Comparison of ENCODE assay signal across 14 mouse cellular contexts in the genomic region with DNA sequence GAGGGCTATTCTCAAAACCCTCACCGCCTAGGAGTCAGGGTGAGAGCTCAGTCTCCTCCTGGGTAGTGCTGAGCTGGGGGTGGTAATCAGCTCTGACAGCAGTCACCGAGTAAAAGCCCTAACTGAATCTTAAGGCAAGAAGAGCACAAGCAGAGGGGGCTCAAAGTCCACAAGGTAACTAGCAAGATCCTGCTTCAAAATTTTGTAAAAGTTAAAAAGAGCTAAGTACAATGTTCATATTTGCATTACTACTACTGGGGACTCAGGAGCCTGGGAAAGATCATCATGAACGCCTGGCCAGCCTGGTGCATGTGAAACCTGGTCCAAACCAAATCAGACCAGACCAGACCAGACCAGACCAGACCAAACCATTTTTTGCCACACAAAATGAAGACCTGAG.
"Had no signal": no experiment of that assay in that cellular context is flagged by ENCODE, and none has a peak within 500 bp of the region (broad histone marks: within the 10 kb centered on the region; RNA-seq: fewer than 3 reads in every experiment).

No protein-coding gene starts in this region.

- ATAC-seq: intestine, embryonic 16.5 days; midbrain, embryonic 15.5 days had no signal

- DNase-seq: kidney, postnatal 25 days; layer of hippocampus, adult 9-11 months; layer of hippocampus, postnatal 36 days; lung, postnatal 14 days; thymus, postnatal 14 days had no signal

- H3K4me3 ChIP-seq: limb, embryonic 15.5 days; lung, embryonic 15.5 days; megakaryocyte, embryonic 14.5 days; midbrain, embryonic 15.5 days; neural tube, embryonic 12.5 days had no signal

- H3K9ac ChIP-seq: limb, embryonic 15.5 days; lung, embryonic 15.5 days; midbrain, embryonic 15.5 days; neural tube, embryonic 12.5 days had no signal

- H3K4me2 ChIP-seq: limb, embryonic 15.5 days; lung, embryonic 15.5 days; midbrain, embryonic 11.5 days; midbrain, embryonic 15.5 days; neural tube, embryonic 12.5 days had no signal

- H3K27ac ChIP-seq: limb, embryonic 15.5 days; lung, embryonic 15.5 days; macrophage; midbrain, embryonic 15.5 days; neural tube, embryonic 12.5 days; stomach, postnatal 0 days had no signal

- H3K36me3 ChIP-seq: midbrain, embryonic 15.5 days; neural tube, embryonic 12.5 days had no signal

- H3K9me3 ChIP-seq: limb, embryonic 15.5 days; lung, embryonic 15.5 days; megakaryocyte, embryonic 14.5 days; midbrain, embryonic 15.5 days; neural tube, embryonic 12.5 days had no signal

- H3K27me3 ChIP-seq: limb, embryonic 15.5 days; lung, embryonic 15.5 days; megakaryocyte, embryonic 14.5 days; midbrain, embryonic 15.5 days; neural tube, embryonic 12.5 days had no signal
